Mouse (Mus musculus) heart, embryonic 14.5 days (tissue): ENCODE measurements around the gene Kif26b. TPM values are rescaled to one million over a fixed set of nuclear protein-coding genes. Genes with fewer than 3 reads are reported as not detected.

Source experiments
- ATAC-seq: fragments of 200-750 bp; cut with Nextera tagmentation; 2 replicates; pipeline ENCODE4 v1.8.0; 2017; ENCODE audit warnings: low read depth, moderate TSS enrichment; ENCODE audit not compliant: insufficient number of reproducible peaks, insufficient read depth, low FRiP score
- H3K27ac ChIP-seq, 2 experiments: fragments of 200-500 bp in 1 of 2; fragments of 300-500 bp in 1 of 2; sonication (generic) in 1 of 2; replicated peaks in 1 of 2; 2 replicates each; pipeline ENCODE4 v1.5.1; 2012 to 2014; ENCODE audit warnings: low read depth in 2 of 2, low read length in 2 of 2, control low read depth in 1 of 2, mild to moderate bottlenecking in 1 of 2, mixed read lengths in 1 of 2; ENCODE audit not compliant: control insufficient read depth in 1 of 2, insufficient read depth in 1 of 2
- H3K27me3 ChIP-seq: fragments of 300-500 bp; sonication (generic); 2 replicates; pipeline ENCODE4 v1.6.1; 2014; ENCODE audit warnings: mild to moderate bottlenecking, low read length, control low read depth; ENCODE audit not compliant: control insufficient read depth, insufficient read depth
- H3K36me3 ChIP-seq: fragments of 300-500 bp; sonication (generic); 2 replicates; pipeline ENCODE4 v1.6.1; 2014; ENCODE audit warnings: mild to moderate bottlenecking, control low read depth, low read length, mixed read lengths; ENCODE audit not compliant: control insufficient read depth, insufficient read depth
- H3K4me1 ChIP-seq, 2 experiments: fragments of 200-500 bp in 1 of 2; fragments of 300-500 bp in 1 of 2; sonication (generic) in 1 of 2; 2 replicates each; pipeline ENCODE4 v1.6.1; 2012 to 2014; ENCODE audit warnings: low read length in 2 of 2, control low read depth in 1 of 2, mixed read lengths in 1 of 2; ENCODE audit not compliant: control insufficient read depth in 2 of 2, insufficient read depth in 2 of 2
- H3K4me2 ChIP-seq: fragments of 300-500 bp; sonication (generic); 2 replicates; pipeline ENCODE4 v1.6.1; 2014; ENCODE audit warnings: mild to moderate bottlenecking, low read length
- H3K4me3 ChIP-seq, 2 experiments: fragments of 200-500 bp in 1 of 2; fragments of 300-500 bp in 1 of 2; sonication (generic) in 1 of 2; 2 replicates each; pipeline ENCODE4 v1.5.1; 2012 to 2014; ENCODE audit warnings: low read length in 2 of 2, mild to moderate bottlenecking in 2 of 2, control low read depth in 1 of 2, low read depth in 1 of 2, moderate library complexity in 1 of 2; ENCODE audit not compliant: control insufficient read depth in 1 of 2, insufficient read depth in 1 of 2
- H3K9ac ChIP-seq: fragments of 300-500 bp; sonication (generic); 2 replicates; pipeline ENCODE4 v1.6.1; 2014; ENCODE audit warnings: mild to moderate bottlenecking, low read length
- H3K9me3 ChIP-seq: fragments of 300-500 bp; sonication (generic); 2 replicates; pipeline ENCODE4 v1.6.1; 2016; ENCODE audit warnings: low read length, control low read depth; ENCODE audit not compliant: control insufficient read depth
- WGBS: fragments of 180-500 bp; shearing (Covaris S2); extraction: QIAGEN DNeasy Blood & Tissue Kit; methylation state at CpG from one replicate; pipeline ENCODE4 v1.1.7; 2014; 5-methylcytosine and 5-hydroxymethylcytosine counted together
- polyA plus RNA-seq: library from polyadenylated mRNA; unstranded; fragments of >200 nt; fragmentation: Nextera tagmentation; extraction: Ambion mirVana; gene quantifications from 2 replicates; pipeline ENCODE4 v1.2.1, GENCODE M21; 2014

The Kif26b gene
- polyA plus RNA-seq, 1 experiment from 2014 or later: 14.4 TPM

DNA sequence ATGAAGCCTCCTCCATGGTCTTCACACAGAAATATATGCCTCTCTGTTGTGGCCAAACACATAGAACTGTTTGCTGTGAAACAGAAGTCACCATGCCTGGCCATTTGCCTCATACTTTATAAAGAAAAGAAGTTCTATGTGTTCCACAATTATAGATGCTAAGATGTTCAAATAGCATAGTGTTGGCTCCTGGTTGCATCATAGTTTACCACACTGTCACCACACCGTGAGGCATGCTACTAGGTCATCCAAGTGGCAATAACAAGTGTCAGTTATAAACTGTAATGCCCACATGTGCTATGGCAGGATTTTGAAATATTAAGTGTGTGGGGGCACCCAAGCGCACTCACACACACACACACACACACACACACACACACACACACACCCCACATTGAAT, 236.7 kb downstream of the Kif26b start:
- Histone ChIP-seq H3K27ac (no peak overlapping the region), H3K4me1 (peaks cover 10 to 22% of the 10 kb centered on the region in 2 experiments), H3K36me3 (no peaks in the 10 kb centered on the region), H3K9ac (no peak overlapping the region), H3K9me3 (no peaks in the 10 kb centered on the region), H3K4me2 (no peak overlapping the region), H3K4me3 (no peak overlapping the region), H3K27me3 (no peaks in the 10 kb centered on the region)
- ATAC-seq: no peak
- 86% methylated on average over 2 of the region's 2 CpGs for WGBS

DNA sequence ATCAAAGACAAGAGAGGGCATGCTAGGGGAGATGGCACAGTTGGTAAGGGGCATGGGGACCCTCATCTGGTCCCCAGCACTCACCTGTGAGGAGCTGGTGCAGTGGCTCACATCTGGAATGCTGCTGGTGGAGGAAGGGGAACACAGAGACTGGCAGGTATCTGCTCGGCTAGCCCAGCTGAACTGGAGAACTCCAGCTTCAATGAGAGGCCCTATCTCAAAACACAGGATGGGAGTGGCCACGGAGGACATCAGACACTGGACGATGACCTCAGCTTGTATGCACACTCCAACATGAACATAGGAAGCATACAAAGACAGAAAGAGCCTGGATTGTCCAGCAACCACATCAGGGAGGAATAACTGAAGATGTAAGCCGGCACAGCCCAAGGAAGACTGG, 240.1 kb downstream of the Kif26b start:
- H3K27ac ChIP-seq: no peak overlapping the region
- H3K4me1 ChIP-seq: peaks cover 10 to 22% of the 10 kb centered on the region in 2 experiments
- H3K36me3 ChIP-seq: no peaks in the 10 kb centered on the region
- H3K9ac ChIP-seq: no peak overlapping the region
- 47% methylated on average over 4 of the region's 4 CpGs for WGBS
- no peak overlapping the region for H3K4me2 ChIP-seq
- no peaks in the 10 kb centered on the region for H3K27me3 ChIP-seq
- H3K4me3 ChIP-seq: no peak overlapping the region
- no peaks in the 10 kb centered on the region for H3K9me3 ChIP-seq
- ATAC-seq: no peak

DNA sequence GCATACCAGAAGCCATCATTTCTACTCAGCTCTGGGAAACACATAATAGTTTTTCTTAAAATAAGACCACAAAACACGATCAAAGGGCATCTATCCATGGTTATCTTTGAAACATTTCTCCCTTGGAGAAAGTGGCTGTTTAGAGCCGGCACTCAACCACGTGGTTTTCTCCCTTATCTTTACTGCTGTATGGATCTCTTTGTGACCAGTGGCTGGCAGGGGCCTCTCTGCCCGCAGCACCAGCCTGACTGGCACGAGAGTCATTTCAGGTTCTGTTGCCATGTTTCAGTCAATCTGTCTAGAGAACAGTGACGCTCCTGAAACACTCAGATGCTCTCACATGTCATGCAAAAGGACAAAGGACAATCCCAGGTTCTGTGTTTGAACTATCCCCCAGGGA, 241.1 kb downstream of the Kif26b start:
- Histone ChIP-seq H3K9me3 (no peaks in the 10 kb centered on the region), H3K27ac (no peak overlapping the region), H3K4me3 (no peak overlapping the region), H3K4me1 (peaks cover 10 to 22% of the 10 kb centered on the region in 2 experiments), H3K27me3 (no peaks in the 10 kb centered on the region), H3K4me2 (no peak overlapping the region), H3K36me3 (no peaks in the 10 kb centered on the region), H3K9ac (no peak overlapping the region)
- 34% methylated on average over 6 of the region's 6 CpGs for WGBS
- no peak for ATAC-seq

DNA sequence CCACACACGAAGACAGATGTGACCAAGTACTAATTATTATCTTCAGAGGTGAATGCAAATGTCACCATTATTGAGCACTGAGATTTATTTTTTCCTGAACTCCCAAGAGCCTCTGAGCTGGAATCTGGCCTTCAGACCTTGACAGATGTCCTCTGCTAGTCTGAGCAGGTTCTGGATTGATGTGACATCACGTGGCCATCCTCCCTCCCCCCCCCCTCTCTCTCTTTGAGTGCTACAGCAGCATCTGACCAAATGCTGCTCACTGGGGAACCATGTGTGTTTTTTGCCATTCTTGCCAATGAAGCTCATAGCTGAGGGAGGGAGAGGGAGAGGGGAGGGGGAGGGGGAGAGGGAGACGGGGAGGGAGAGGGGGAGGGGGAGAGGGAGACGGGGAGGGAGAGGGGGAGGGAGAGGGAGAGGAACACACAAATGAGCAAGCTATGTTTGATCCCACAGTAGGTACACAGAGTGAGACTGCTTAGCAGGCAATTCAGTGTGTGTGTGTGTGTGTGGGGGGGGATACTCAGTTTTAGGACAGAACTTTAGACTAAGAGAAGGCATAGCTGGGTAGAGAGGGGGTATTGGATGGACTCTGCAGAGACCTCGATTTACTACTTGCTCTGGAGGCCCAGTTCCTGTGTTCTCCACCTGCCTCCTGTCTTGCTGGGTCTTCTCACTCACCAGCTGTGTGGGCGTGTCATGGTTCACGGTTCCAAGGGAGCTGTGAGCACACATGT, 241.9 kb downstream of the Kif26b start:
- no peaks in the 10 kb centered on the region for H3K27me3 ChIP-seq
- H3K27ac ChIP-seq: no peak overlapping the region
- peaks cover 10 to 22% of the 10 kb centered on the region in 2 experiments for H3K4me1 ChIP-seq
- H3K9ac ChIP-seq: no peak overlapping the region
- H3K4me3 ChIP-seq: no peak overlapping the region
- H3K9me3 ChIP-seq: no peaks in the 10 kb centered on the region
- no peak overlapping the region for H3K4me2 ChIP-seq
- 57% methylated on average over 6 of the region's 7 CpGs for WGBS
- no peak for ATAC-seq
- H3K36me3 ChIP-seq: no peaks in the 10 kb centered on the region

DNA sequence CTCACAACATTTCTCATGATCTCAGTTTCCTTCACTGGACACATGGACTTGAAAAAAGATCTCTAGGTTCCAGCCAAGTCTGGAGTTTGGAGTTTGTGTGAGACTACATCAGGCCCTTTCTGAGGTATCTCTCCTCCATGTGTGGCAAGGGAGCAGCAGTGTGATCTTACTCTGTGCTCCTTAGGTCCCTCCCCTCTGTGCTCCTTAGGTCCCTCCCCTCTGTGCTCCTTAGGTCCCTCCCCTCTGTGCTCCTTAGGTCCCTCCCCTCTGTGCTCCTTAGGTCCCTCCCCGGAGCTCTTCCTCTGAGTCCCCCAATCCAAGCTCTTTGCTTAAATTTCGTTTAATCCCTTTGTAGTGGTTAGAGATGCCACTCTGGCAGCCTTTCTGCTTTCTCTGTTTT, 250.8 kb downstream of the Kif26b start:
- Histone ChIP-seq H3K27ac (no peak overlapping the region), H3K27me3 (no peaks in the 10 kb centered on the region), H3K4me2 (no peak overlapping the region), H3K4me3 (no peak overlapping the region), H3K9me3 (no peaks in the 10 kb centered on the region), H3K36me3 (no peaks in the 10 kb centered on the region), H3K9ac (no peak overlapping the region), H3K4me1 (peaks cover 0 to 7% of the 10 kb centered on the region in 2 experiments; a peak in 2 of 4 replicates)
- ATAC-seq: no peak
- 32% methylated on average over 2 of the region's 2 CpGs for WGBS

DNA sequence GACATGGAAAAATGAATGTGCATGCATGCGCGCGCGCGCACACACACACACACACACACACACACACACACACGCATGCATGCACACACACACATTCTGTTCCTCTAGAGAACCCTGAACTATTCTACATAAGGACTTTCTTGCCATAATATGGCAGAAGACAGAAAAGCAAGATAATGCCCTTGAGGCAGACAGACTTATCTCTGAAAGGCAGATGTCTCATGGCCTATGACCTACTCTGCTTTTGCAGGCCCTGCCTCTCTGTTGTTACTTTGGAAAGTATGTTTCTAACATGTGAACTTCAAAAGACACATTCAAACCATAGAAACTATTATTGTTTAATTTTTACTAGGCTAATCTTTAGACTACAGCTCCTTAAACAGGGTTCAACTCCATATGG, 255.1 kb downstream of the Kif26b start:
- 97% methylated on average over 6 of the region's 6 CpGs for WGBS
- Histone ChIP-seq H3K4me1 (no peaks in the 10 kb centered on the region; a peak in 2 of 4 replicates), H3K4me3 (no peak overlapping the region), H3K36me3 (no peaks in the 10 kb centered on the region), H3K9me3 (no peaks in the 10 kb centered on the region), H3K4me2 (no peak overlapping the region), H3K9ac (no peak overlapping the region), H3K27ac (no peak overlapping the region), H3K27me3 (no peaks in the 10 kb centered on the region)
- ATAC-seq: no peak

DNA sequence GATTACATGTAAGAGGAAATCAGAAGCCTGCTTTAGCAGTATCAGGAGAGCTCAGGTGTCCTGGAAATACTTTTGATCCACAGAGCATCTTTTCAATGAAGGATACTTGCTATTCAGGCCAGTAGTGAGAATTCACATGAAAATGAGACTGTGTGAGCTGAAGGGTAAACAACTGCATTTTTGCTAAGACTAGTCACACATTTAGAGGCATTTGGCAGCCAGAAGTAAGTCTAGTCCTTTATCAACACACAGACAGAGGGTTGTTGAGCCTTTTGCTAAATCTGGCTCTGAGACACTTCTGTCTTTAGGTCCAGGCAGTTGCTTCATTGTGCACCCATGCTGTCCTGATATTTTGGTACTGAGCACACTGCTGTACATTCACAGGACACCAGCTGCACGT, 262.3 kb downstream of the Kif26b start:
- WGBS: 14% methylated on average over 1 of the region's 1 CpGs
- Histone ChIP-seq H3K36me3 (no peaks in the 10 kb centered on the region), H3K9ac (no peak overlapping the region), H3K4me3 (no peak overlapping the region), H3K4me1 (peaks cover 10 to 30% of the 10 kb centered on the region in 2 experiments), H3K27me3 (no peaks in the 10 kb centered on the region), H3K4me2 (peak overlapping the region; percentile 16; the same call in 1 of the 2 replicates), H3K9me3 (no peaks in the 10 kb centered on the region), H3K27ac (peak overlapping the region; percentile 67 to 75)
- 0 out of 2 replicates have a peak, but pooled peaks have one; percentile 26 for ATAC-seq

DNA sequence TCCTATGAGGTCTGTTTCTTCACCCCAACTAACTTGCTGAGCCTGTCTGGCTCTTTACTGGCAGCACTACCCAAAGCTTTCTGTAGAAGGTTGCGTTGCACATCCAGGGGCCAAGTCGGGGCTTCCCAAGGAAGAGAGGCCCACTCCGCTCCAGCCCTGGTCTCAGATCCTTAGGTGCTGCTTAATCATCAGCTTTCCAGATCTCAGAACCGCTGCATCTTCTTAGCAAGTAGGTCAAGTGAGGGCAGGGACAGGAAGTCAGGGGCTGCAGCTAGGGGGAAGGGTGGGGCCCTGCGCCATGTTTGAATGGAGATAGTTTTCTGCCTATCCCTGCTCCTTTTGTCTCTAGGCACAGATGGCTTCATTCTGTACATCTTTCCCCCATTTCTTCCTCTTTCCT, 263.8 kb downstream of the Kif26b start:
- no peak for ATAC-seq
- H3K9me3 ChIP-seq: no peaks in the 10 kb centered on the region
- peaks cover 15 to 36% of the 10 kb centered on the region in 2 experiments for H3K4me1 ChIP-seq
- H3K4me3 ChIP-seq: no peak overlapping the region
- H3K9ac ChIP-seq: no peak overlapping the region
- no peak overlapping the region for H3K4me2 ChIP-seq
- WGBS: 94% methylated on average over 5 of the region's 5 CpGs
- no peaks in the 10 kb centered on the region for H3K27me3 ChIP-seq
- no peak overlapping the region for H3K27ac ChIP-seq
- no peaks in the 10 kb centered on the region for H3K36me3 ChIP-seq
